Mouse (Mus musculus): ENCODE data around the gene Myog. TPM values are rescaled to one million over a fixed set of nuclear protein-coding genes. Genes with fewer than 3 reads are reported as not detected.

Gene Myog
- polyA plus RNA-seq, 1 experiment from 2014 or later, result not detected

Other genes with a start within 250 kb of the Myog start
- gene Btg2, start 210.9 kb upstream of the Myog start, polyA plus RNA-seq (2018), result 3.9 to 21.4 TPM (median 6.0 TPM) in 3 replicates
- not detected in 3 replicates for gene Chit1, start 178.7 kb upstream of the Myog start, polyA plus RNA-seq (2018)
- 0.44 to 1.8 TPM (median 0.55 TPM) in 3 replicates for gene Chil1, start 107.8 kb upstream of the Myog start, polyA plus RNA-seq (2018)
- gene Mybph, start 96.5 kb upstream of the Myog start, polyA plus RNA-seq (2018), result not detected in 3 replicates
- gene Adora1, start 54.6 kb upstream of the Myog start, polyA plus RNA-seq (2018), result not detected in 3 replicates
- gene Ppfia4, start 42.9 kb downstream of the Myog start, polyA plus RNA-seq (2018), result 5.1 to 8.5 TPM (median 6.0 TPM) in 3 replicates
- gene Tmem183a, start 72.0 kb downstream of the Myog start, polyA plus RNA-seq (2018), result 31.9 to 35.6 TPM (median 34.8 TPM) in 3 replicates
- gene 4933406M09Rik, start 96.0 kb downstream of the Myog start, polyA plus RNA-seq (2018), result not detected in 3 replicates
- gene Cyb5r1, start 115.6 kb downstream of the Myog start, polyA plus RNA-seq (2018), result 67.3 to 81.1 TPM (median 76.8 TPM) in 3 replicates
- 121 to 204 TPM (median 153 TPM) in 3 replicates for gene Adipor1, start 125.4 kb downstream of the Myog start, polyA plus RNA-seq (2018)
- 2.9 to 3.4 TPM (median 3.1 TPM) in 3 replicates for gene Klhl12, start 165.5 kb downstream of the Myog start, polyA plus RNA-seq (2018)
- gene Rabif, start 204.7 kb downstream of the Myog start, polyA plus RNA-seq (2018), result 11.5 to 14.8 TPM (median 14.4 TPM) in 3 replicates